Comparison of ENCODE assay signal across 8 mouse cellular contexts in the genomic region with DNA sequence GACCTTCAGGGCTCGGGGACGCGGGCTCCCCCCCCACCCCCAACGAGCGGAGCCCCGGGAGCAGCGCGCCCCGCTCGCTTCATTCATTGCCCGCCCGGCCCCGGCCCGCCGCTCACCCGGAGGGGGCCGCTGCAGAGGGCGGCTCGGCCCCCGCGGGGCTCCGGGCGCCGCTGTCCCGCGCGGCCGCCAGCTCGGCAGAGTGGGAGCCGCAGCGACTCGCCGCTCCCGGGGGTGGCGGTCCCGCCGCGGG. TPM values are rescaled to one million over a fixed set of nuclear protein-coding genes. Genes with fewer than 3 reads are reported as not detected.
DNase-seq lines count a peak whose midpoint lies in the region; ATAC-seq and TF ChIP-seq lines count a peak whose summit lies in the region.

No protein-coding gene starts in this region.

- under 1% methylated on average over 29 of the region's 38 CpGs for WGBS in heart, embryonic 16.5 days
- 0% methylated on average over 38 of the region's 38 CpGs for WGBS in hindbrain, embryonic 10.5 days
- under 1% methylated on average over 34 of the region's 38 CpGs for WGBS in midbrain, embryonic 11.5 days

- peaks cover 33% of the 10 kb centered on the region for H3K4me1 ChIP-seq in heart, embryonic 16.5 days (ENCODE audit: control insufficient read depth, insufficient read depth, low read length)
- peaks cover 44% of the 10 kb centered on the region for H3K4me1 ChIP-seq in hindbrain, embryonic 10.5 days (replicated peaks)
- H3K4me1 ChIP-seq in midbrain, embryonic 11.5 days (ENCODE audit: control insufficient read depth, insufficient read depth, low read length), result peaks cover 5% of the 10 kb centered on the region; the same call in 1 of the 2 replicates

- in situ Hi-C loops in Patski (cut with MboI; ENCODE audit: low pct_unique_long_range_greater_than_20kb), result no loop called here

- peak overlapping the region; percentile 81 for H3K4me2 ChIP-seq in heart, embryonic 16.5 days (ENCODE audit: low read depth, low read length)
- H3K4me2 ChIP-seq in midbrain, embryonic 11.5 days, result peak overlapping the region; percentile 92

- POLR2A ChIA-PET in Patski (lab: Charles Lee), result interaction anchor here (0.5 to 2.3 kb wide), 5 partner anchors 8 to 448 kb away, joined by 3 to 9 read pairs (median 4); no protein-coding TSS in a partner anchor

- H3K9ac ChIP-seq in heart, embryonic 16.5 days (ENCODE audit: low read length), result peak overlapping the region; percentile 95
- peak overlapping the region; percentile 90 for H3K9ac ChIP-seq in midbrain, embryonic 11.5 days (ENCODE audit: low read length)

- no peaks in the 10 kb centered on the region for H3K36me3 ChIP-seq in heart, embryonic 16.5 days (ENCODE audit: control insufficient read depth, insufficient read depth)
- no peaks in the 10 kb centered on the region for H3K36me3 ChIP-seq in hindbrain, embryonic 10.5 days
- no peaks in the 10 kb centered on the region for H3K36me3 ChIP-seq in midbrain, embryonic 11.5 days (ENCODE audit: control insufficient read depth, insufficient read depth, low read length)

- no peak for DNase-seq in heart, adult 11 months
- no peak for DNase-seq in Patski (ENCODE audit: low read depth, low spot score)
- no peak for DNase-seq in hindbrain, embryonic 10.5 days (ENCODE audit: low spot score)
- DNase-seq in midbrain, embryonic 11.5 days (ENCODE audit: low spot score, missing footprints), result no peak
- DNase-seq in right cerebral cortex, postnatal 36 days (ENCODE audit: low spot score in 2 of 2), result no peak
- DNase-seq in cerebellum, adult 9-11 months, result no peak
- DNase-seq in spleen, postnatal 36 days (ENCODE audit: low spot score in 2 of 2), result no peak

- no peaks in the 10 kb centered on the region for H3K27me3 ChIP-seq in heart, embryonic 16.5 days (ENCODE audit: control insufficient read depth, insufficient read depth, low read length)
- no peaks in the 10 kb centered on the region for H3K27me3 ChIP-seq in Patski
- H3K27me3 ChIP-seq in hindbrain, embryonic 10.5 days (ENCODE audit: insufficient read depth, poor library complexity, severe bottlenecking), result peaks cover 22% of the 10 kb centered on the region
- H3K27me3 ChIP-seq in midbrain, embryonic 11.5 days (ENCODE audit: control insufficient read depth, insufficient read depth, low read length), result no peaks in the 10 kb centered on the region; the same call in 1 of the 2 replicates

- peak; percentile 53 for ATAC-seq in heart, embryonic 16.5 days (replicated peaks; ENCODE audit: extremely low read depth, insufficient read depth, low FRiP score)
- peak; percentile 25 for ATAC-seq in Patski
- peak; percentile 80 for ATAC-seq in midbrain, embryonic 11.5 days (ENCODE audit: low FRiP score)

- CTCF ChIA-PET in Patski (lab: Charles Lee), result no interaction called here

- TF ChIP-seq CTCF in Patski (IDR thresholded peaks at IDR 0.05), result no peak

- H3K4me3 ChIP-seq in heart, embryonic 16.5 days (ENCODE audit: low read length), result peak overlapping the region; percentile 94
- peak overlapping the region; percentile 97 for H3K4me3 ChIP-seq in hindbrain, embryonic 10.5 days
- peak overlapping the region; percentile 92 for H3K4me3 ChIP-seq in midbrain, embryonic 11.5 days (ENCODE audit: low read depth, low read length)

- H3K9me3 ChIP-seq in heart, embryonic 16.5 days (replicated peaks; ENCODE audit: control insufficient read depth, low read length), result no peaks in the 10 kb centered on the region
- no peaks in the 10 kb centered on the region for H3K9me3 ChIP-seq in hindbrain, embryonic 10.5 days
- H3K9me3 ChIP-seq in midbrain, embryonic 11.5 days (ENCODE audit: control insufficient read depth, low read length), result no peaks in the 10 kb centered on the region

- H3K27ac ChIP-seq in heart, embryonic 16.5 days (ENCODE audit: low read length), result peak overlapping the region; percentile 95
- H3K27ac ChIP-seq in hindbrain, embryonic 10.5 days, result peak overlapping the region; percentile 97
- H3K27ac ChIP-seq in midbrain, embryonic 11.5 days (ENCODE audit: low read depth, low read length), result peak overlapping the region; percentile 94

RNA-seq across cellular contexts. Expression of gene Map3k1, which starts 0.5 kb away (rescaled TPM):
- polyA plus RNA-seq in heart, embryonic 16.5 days (2015; fragmentation: Nextera tagmentation; extraction: Ambion mirVana), result 11.7 and 12.9 TPM in 2 replicates
- polyA plus RNA-seq in Patski (2021), result 32.8 TPM
- 11.1 and 12.6 TPM in 2 replicates for polyA plus RNA-seq in hindbrain, embryonic 10.5 days (2016; fragmentation: Nextera tagmentation; extraction: Ambion mirVana)
- polyA plus RNA-seq in midbrain, embryonic 11.5 days (2014; fragmentation: Nextera tagmentation; extraction: Ambion mirVana), result 12.0 and 14.4 TPM in 2 replicates

Comparison
In these comparisons a context has a peak if more than half of its experiments do, and no peak if none do; other contexts are left out.
1. ATAC-seq: peak in every context shown above with its lines; median percentile 80 in midbrain, embryonic 11.5 days; 53 in heart, embryonic 16.5 days; 25 in Patski.